Mouse (Mus musculus): ENCODE data around the gene Ccdc117. TPM values are rescaled to one million over a fixed set of nuclear protein-coding genes. Genes with fewer than 3 reads are reported as not detected.
A peak's percentile ranks its signal among the peaks of the same experiment; 100 is the strongest.

Ccdc117 gene
- polyA plus RNA-seq, 1 experiment from 2014 or later: 22.4 TPM

- peak overlapping the region; percentile 98 for H3K4me3 ChIP-seq (ENCODE audit: low read depth, low read length)
- H3K9ac ChIP-seq: no peak overlapping the region
- peak overlapping the region; percentile 77 for H3K4me2 ChIP-seq
- H3K9me3 ChIP-seq (ENCODE audit: low read depth, low read length): no peaks in the 10 kb centered on the region
- no peaks in the 10 kb centered on the region for H3K27me3 ChIP-seq (ENCODE audit: insufficient read depth, low read length)
- 87% methylated on average over 11 of the region's 11 CpGs for WGBS
- H3K36me3 ChIP-seq (ENCODE audit: insufficient read depth): peaks cover 55% of the 10 kb centered on the region
- no peak for TF ChIP-seq CTCF (IDR thresholded peaks at IDR 0.05; ENCODE audit: low read depth)
- no peak for ATAC-seq (ENCODE audit: insufficient read depth)
- H3K27ac ChIP-seq (ENCODE audit: low read depth): no peak overlapping the region
- DNase-seq: no peak
- H3K4me1 ChIP-seq (ENCODE audit: insufficient read depth): no peaks in the 10 kb centered on the region
Measured at GRCm38 (mm10) chr11:5522798-5523415, 19.1 kb downstream of the Ccdc117 start.

- no peaks in the 10 kb centered on the region for H3K27me3 ChIP-seq (ENCODE audit: insufficient read depth, low read length)
- no peaks in the 10 kb centered on the region for H3K4me1 ChIP-seq (ENCODE audit: insufficient read depth)
- H3K9ac ChIP-seq: peak overlapping the region; percentile 100
- no peaks in the 10 kb centered on the region for H3K9me3 ChIP-seq (ENCODE audit: low read depth, low read length)
- peak overlapping the region; percentile 77 for H3K4me2 ChIP-seq
- H3K4me3 ChIP-seq (ENCODE audit: low read depth, low read length): peak overlapping the region; percentile 98
- TF ChIP-seq CTCF (IDR thresholded peaks at IDR 0.05; ENCODE audit: low read depth): peak; percentile 69
- ATAC-seq (ENCODE audit: insufficient read depth) (peak; percentile 12; the same call in 1 of the 2 replicates), DNase-seq (peak; percentile 84)
- H3K36me3 ChIP-seq (ENCODE audit: insufficient read depth): peaks cover 45% of the 10 kb centered on the region
- peak overlapping the region; percentile 97 for H3K27ac ChIP-seq (ENCODE audit: low read depth)
- under 1% methylated on average over 34 of the region's 34 CpGs for WGBS
Measured at GRCm38 (mm10) chr11:5521516-5522291, 20.3 kb downstream of the Ccdc117 start.

- Histone ChIP-seq H3K4me2 (peak overlapping the region; percentile 77), H3K27me3 (ENCODE audit: insufficient read depth, low read length) (no peaks in the 10 kb centered on the region), H3K4me3 (ENCODE audit: low read depth, low read length) (peak overlapping the region; percentile 98), H3K4me1 (ENCODE audit: insufficient read depth) (no peaks in the 10 kb centered on the region), H3K27ac (ENCODE audit: low read depth) (peak overlapping the region; percentile 97), H3K9me3 (ENCODE audit: low read depth, low read length) (no peaks in the 10 kb centered on the region), H3K9ac (peak overlapping the region; percentile 100), H3K36me3 (ENCODE audit: insufficient read depth) (peaks cover 40% of the 10 kb centered on the region)
- ATAC-seq (ENCODE audit: insufficient read depth): peak; percentile 21; the same call in 1 of the 2 replicates
- no peak for DNase-seq
- 0% methylated on average over 13 of the region's 13 CpGs for WGBS
- no peak for TF ChIP-seq CTCF (IDR thresholded peaks at IDR 0.05; ENCODE audit: low read depth)
Measured at GRCm38 (mm10) chr11:5521266-5521515, 20.8 kb downstream of the Ccdc117 start.

- Histone ChIP-seq H3K9ac (peak within 1 kb of the TSS; percentile 100), H3K9me3 (ENCODE audit: low read depth, low read length) (no peaks in the 10 kb centered on the region), H3K36me3 (ENCODE audit: insufficient read depth) (peaks cover 34% of the 10 kb centered on the region), H3K4me3 (ENCODE audit: low read depth, low read length) (peak within 1 kb of the TSS; percentile 98), H3K4me1 (ENCODE audit: insufficient read depth) (no peaks in the 10 kb centered on the region), H3K4me2 (peak within 1 kb of the TSS; percentile 77), H3K27ac (ENCODE audit: low read depth) (peak within 1 kb of the TSS; percentile 97), H3K27me3 (ENCODE audit: insufficient read depth, low read length) (no peaks in the 10 kb centered on the region)
- no peak for TF ChIP-seq CTCF (IDR thresholded peaks at IDR 0.05; ENCODE audit: low read depth)
- WGBS: under 1% methylated on average over 72 of the region's 72 CpGs
- peak; percentile 98 for DNase-seq
- ATAC-seq (ENCODE audit: insufficient read depth): peak; percentile 98
Measured at GRCm38 (mm10) chr11:5520412-5521265, 21.3 kb downstream of the Ccdc117 start, which contains the start of gene Xbp1. TSS of gene Xbp1 (plus strand) at chr11:5520659.

- no peak overlapping the region for H3K4me3 ChIP-seq (ENCODE audit: low read depth, low read length)
- no peaks in the 10 kb centered on the region for H3K27me3 ChIP-seq (ENCODE audit: insufficient read depth, low read length)
- TF ChIP-seq CTCF (IDR thresholded peaks at IDR 0.05; ENCODE audit: low read depth): no peak
- H3K4me2 ChIP-seq: peak overlapping the region; percentile 77
- peaks cover 25% of the 10 kb centered on the region for H3K36me3 ChIP-seq (ENCODE audit: insufficient read depth)
- WGBS: 85% methylated on average over 3 of the region's 3 CpGs
- DNase-seq (no peak), ATAC-seq (ENCODE audit: insufficient read depth) (no peak)
- H3K9me3 ChIP-seq (ENCODE audit: low read depth, low read length): no peaks in the 10 kb centered on the region
- H3K9ac ChIP-seq: peak overlapping the region; percentile 100; the same call in 1 of the 2 replicates
- H3K4me1 ChIP-seq (ENCODE audit: insufficient read depth): no peaks in the 10 kb centered on the region
- H3K27ac ChIP-seq (ENCODE audit: low read depth): no peak overlapping the region
Measured at GRCm38 (mm10) chr11:5519681-5520080, 22.3 kb downstream of the Ccdc117 start.

GRCm38 (mm10) chr11:5517346-5517745 lies 24.6 kb downstream of the Ccdc117 start:
- H3K27ac ChIP-seq (ENCODE audit: low read depth): no peak overlapping the region
- DNase-seq (no peak), ATAC-seq (ENCODE audit: insufficient read depth) (no peak)
- WGBS: 55% methylated on average over 6 of the region's 6 CpGs
- H3K4me2 ChIP-seq: peak overlapping the region; percentile 36
- H3K9ac ChIP-seq: no peak overlapping the region
- no peak overlapping the region for H3K4me3 ChIP-seq (ENCODE audit: low read depth, low read length)
- H3K4me1 ChIP-seq (ENCODE audit: insufficient read depth): no peaks in the 10 kb centered on the region
- H3K27me3 ChIP-seq (ENCODE audit: insufficient read depth, low read length): no peaks in the 10 kb centered on the region
- no peak for TF ChIP-seq CTCF (IDR thresholded peaks at IDR 0.05; ENCODE audit: low read depth)
- peaks cover 2% of the 10 kb centered on the region for H3K36me3 ChIP-seq (ENCODE audit: insufficient read depth)
- no peaks in the 10 kb centered on the region for H3K9me3 ChIP-seq (ENCODE audit: low read depth, low read length)

Data from lung, embryonic 14.5 days (tissue).